Mouse (Mus musculus) hindbrain, postnatal 0 days (tissue): ENCODE measurements around the gene Irs2. TPM values are rescaled to one million over a fixed set of nuclear protein-coding genes. Genes with fewer than 3 reads are reported as not detected.

Experiments used
- ATAC-seq: fragments of 200-750 bp; cut with Nextera tagmentation; 2 replicates; pipeline ENCODE4 v1.8.0; 2017; ENCODE audit warnings: mild to moderate bottlenecking, moderate TSS enrichment, moderate library complexity
- DNase-seq: peaks from one replicate; pipeline ENCODE4 v3.0.0-alpha.2; 2015; ENCODE audit warnings: low spot score
- H3K27ac ChIP-seq: fragments of 300-500 bp; sonication (generic); 2 replicates; pipeline ENCODE4 v1.5.1; 2014; ENCODE audit warnings: mild to moderate bottlenecking
- H3K27me3 ChIP-seq: fragments of 300-500 bp; sonication (generic); 2 replicates; pipeline ENCODE4 v1.6.1; 2014; ENCODE audit warnings: low read length, mixed read lengths; ENCODE audit not compliant: insufficient read depth
- H3K36me3 ChIP-seq: fragments of 300-500 bp; sonication (generic); 2 replicates; pipeline ENCODE4 v1.6.1; 2014; ENCODE audit warnings: low read length, mixed read lengths; ENCODE audit not compliant: insufficient read depth
- H3K4me1 ChIP-seq: fragments of 300-500 bp; sonication (generic); 2 replicates; pipeline ENCODE4 v1.6.1; 2014; ENCODE audit warnings: antibody characterized with exemption, low read length, mixed read lengths; ENCODE audit not compliant: insufficient read depth
- H3K4me2 ChIP-seq: fragments of 300-500 bp; sonication (generic); 2 replicates; pipeline ENCODE4 v1.6.1; 2014; ENCODE audit warnings: low read depth, mild to moderate bottlenecking, low read length, moderate library complexity, mixed read lengths
- H3K4me3 ChIP-seq: fragments of 300-500 bp; sonication (generic); 2 replicates; pipeline ENCODE4 v1.5.1; 2014; ENCODE audit warnings: low read length
- H3K9ac ChIP-seq: fragments of 300-500 bp; sonication (generic); replicated peaks from 2 replicates; pipeline ENCODE4 v1.6.1; 2014; ENCODE audit warnings: mild to moderate bottlenecking, low read length, moderate library complexity, mixed read lengths
- H3K9me3 ChIP-seq: fragments of 300-500 bp; sonication (generic); 2 replicates; pipeline ENCODE4 v1.6.1; 2016; ENCODE audit warnings: low read length, mixed read lengths
- CTCF ChIP-seq: IDR thresholded peaks from 2 replicates; pipeline ENCODE4 v1.5.1; 2016; ENCODE audit warnings: antibody characterized with exemption, control low read depth, low read depth
- WGBS: fragments of 180-500 bp; shearing (Covaris S2); extraction: QIAGEN DNeasy Blood & Tissue Kit; methylation state at CpG from one replicate; pipeline ENCODE4 v1.1.7; 2014; 5-methylcytosine and 5-hydroxymethylcytosine counted together
- polyA plus RNA-seq: library from polyadenylated mRNA; unstranded; fragments of >200 nt; fragmentation: Nextera tagmentation; extraction: Ambion mirVana; gene quantifications from 2 replicates; pipeline ENCODE4 v1.2.1, GENCODE M21; 2015
- total RNA-seq: library from RNA; depleted of rRNA; stranded (reverse); fragments of >200 nt; gene quantifications from 2 replicates; pipeline ENCODE4 v1.2.3, GENCODE M21; 2014

The Irs2 gene
- total and polyA plus RNA-seq, 2 experiments from 2014 or later, result 7.3 to 42.4 TPM

DNA sequence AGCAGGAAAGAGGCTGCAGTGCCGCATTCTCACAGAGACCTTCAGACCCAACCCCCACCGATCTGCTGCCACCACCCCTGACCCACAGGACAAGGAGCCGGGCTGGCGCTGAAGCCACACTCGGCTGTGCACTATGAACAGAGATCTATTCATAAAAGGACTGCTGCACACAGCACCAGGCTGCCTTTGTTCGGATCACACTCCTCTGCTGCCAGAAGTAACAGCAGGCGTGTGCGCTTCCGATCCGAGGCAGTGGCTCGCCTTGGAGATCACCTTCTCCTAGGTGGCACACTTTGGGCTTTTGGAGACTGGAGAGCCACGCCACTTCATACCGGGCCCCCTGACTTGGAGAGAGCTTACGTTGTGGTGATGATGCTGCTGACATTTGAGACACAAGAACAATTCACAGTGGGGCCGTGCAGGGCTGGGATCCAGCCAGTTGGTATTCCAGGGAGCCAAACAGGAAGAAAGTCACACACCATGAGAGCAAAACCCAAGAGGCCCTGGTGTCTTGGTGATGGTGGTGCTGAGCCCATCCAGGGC lies 47.9 kb downstream of the Irs2 start:
- peak; percentile 89 for ATAC-seq
- DNase-seq, result peak; percentile 61
- TF ChIP-seq CTCF, result no peak
- 8% methylated on average over 15 of the region's 15 CpGs for WGBS
- Histone ChIP-seq H3K27ac (peak overlapping the region; percentile 52; the same call in 1 of the 2 replicates), H3K9ac (no peak overlapping the region), H3K27me3 (no peaks in the 10 kb centered on the region), H3K36me3 (no peaks in the 10 kb centered on the region), H3K9me3 (no peaks in the 10 kb centered on the region), H3K4me2 (peak overlapping the region; percentile 42), H3K4me1 (peaks cover 21% of the 10 kb centered on the region), H3K4me3 (no peak overlapping the region)

DNA sequence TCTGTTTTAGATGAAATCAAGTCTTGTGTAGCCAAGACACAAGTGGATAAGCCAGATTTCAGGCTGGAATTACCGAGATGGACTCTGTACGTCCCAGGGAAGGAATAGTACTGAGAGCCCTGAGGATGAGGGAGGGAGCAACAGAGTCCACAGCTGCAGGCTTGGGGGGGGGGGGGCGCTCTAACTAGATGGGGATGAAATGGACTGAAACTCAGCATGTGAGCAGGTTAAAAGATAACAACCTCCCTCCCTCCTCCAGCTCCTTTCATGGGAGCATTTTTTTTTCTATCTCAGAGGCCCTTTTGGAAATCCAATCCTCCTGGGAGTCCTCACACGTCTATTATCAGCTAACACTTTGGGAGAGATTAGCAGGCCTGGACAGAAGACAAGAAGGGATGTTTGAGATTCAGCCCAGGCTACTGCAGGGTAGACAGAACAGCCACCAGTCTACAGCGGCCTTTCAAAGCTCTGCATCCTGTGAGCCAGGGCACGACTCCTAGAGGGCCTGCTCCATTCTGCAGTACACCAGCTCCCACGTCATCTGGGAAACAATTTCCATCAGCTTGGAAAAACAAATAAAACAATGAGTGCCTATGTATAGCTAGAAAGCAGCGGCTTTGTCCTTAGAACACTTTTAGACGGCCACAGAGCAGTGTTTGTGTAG lies 50.8 kb downstream of the Irs2 start:
- Histone ChIP-seq H3K9me3 (no peaks in the 10 kb centered on the region), H3K27me3 (no peaks in the 10 kb centered on the region), H3K9ac (no peak overlapping the region), H3K4me3 (no peak overlapping the region), H3K27ac (no peak overlapping the region), H3K36me3 (no peaks in the 10 kb centered on the region), H3K4me2 (no peak overlapping the region), H3K4me1 (peaks cover 30% of the 10 kb centered on the region)
- TF ChIP-seq CTCF, result no peak
- ATAC-seq (no peak), DNase-seq (no peak)
- 33% methylated on average over 9 of the region's 9 CpGs for WGBS

DNA sequence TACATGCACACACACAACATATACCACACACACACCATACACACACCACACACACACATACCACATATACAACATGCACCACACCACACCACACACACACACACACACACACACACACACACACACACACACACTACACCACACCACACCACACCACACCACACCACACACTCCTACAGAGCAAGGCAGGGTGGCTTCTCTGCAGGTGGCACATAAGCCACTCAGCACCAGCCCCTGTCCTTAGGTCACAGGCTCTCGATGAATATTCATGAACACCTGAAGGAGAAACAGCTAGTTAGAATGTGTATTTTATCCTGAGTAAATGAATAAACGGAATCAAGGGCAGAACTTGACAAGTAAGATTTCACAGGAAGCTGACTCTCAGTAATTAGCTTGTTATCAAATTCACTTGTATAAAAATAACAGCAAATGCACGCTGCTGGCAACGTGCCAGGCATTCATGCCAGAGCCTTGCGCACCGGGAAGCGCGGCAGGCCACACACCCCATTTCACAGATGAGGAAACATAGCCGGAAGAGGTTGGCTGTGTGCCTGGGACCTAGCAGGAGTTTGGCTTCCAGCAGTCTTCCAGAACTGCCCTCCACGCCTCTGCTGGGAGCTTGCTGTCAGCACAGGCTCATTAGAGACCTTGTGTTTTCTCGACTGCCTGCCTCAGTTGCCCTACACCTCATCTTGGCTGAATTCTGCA lies 54.8 kb downstream of the Irs2 start:
- 0 out of 2 replicates have a peak, but pooled peaks have one; percentile 37 for ATAC-seq
- no peaks in the 10 kb centered on the region for H3K27me3 ChIP-seq
- no peak overlapping the region for H3K4me3 ChIP-seq
- H3K4me1 ChIP-seq, result peaks cover 15% of the 10 kb centered on the region; the same call in 1 of the 2 replicates
- no peak overlapping the region for H3K27ac ChIP-seq
- H3K9me3 ChIP-seq, result no peaks in the 10 kb centered on the region
- H3K36me3 ChIP-seq, result no peaks in the 10 kb centered on the region
- WGBS, result 10% methylated on average over 11 of the region's 11 CpGs
- no peak overlapping the region for H3K4me2 ChIP-seq
- no peak overlapping the region for H3K9ac ChIP-seq
- peak; percentile 48 for TF ChIP-seq CTCF
- DNase-seq, result peak; percentile 75

DNA sequence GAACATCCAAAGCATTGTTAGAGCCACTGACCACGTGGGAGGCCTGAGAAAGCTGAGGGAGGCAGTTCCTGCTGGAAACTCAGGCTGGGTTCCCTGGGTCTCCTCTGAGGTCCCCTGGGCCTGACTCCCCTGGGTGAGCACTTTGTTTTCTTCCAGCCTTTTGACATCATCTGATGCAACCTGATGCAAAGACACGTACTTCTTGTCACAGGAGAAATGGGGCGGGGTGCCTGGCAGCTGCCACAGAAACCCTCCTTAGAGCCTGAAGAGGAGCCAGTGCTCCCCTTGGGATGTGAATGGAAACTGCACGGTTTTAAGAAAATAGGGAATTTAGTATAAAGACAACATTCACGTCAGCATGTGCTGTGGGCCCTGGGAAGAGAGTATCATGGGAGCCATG lies 55.6 kb downstream of the Irs2 start:
- no peaks in the 10 kb centered on the region for H3K27me3 ChIP-seq
- no peak for TF ChIP-seq CTCF
- no peak for DNase-seq
- whole genome bisulfite sequencing, result 27% methylated on average over 5 of the region's 5 CpGs
- ATAC-seq, result no peak
- H3K9ac ChIP-seq, result no peak overlapping the region
- H3K4me3 ChIP-seq, result no peak overlapping the region
- H3K4me1 ChIP-seq, result peaks cover 15% of the 10 kb centered on the region; the same call in 1 of the 2 replicates
- no peak overlapping the region for H3K4me2 ChIP-seq
- no peaks in the 10 kb centered on the region for H3K36me3 ChIP-seq
- H3K27ac ChIP-seq, result no peak overlapping the region
- no peaks in the 10 kb centered on the region for H3K9me3 ChIP-seq

DNA sequence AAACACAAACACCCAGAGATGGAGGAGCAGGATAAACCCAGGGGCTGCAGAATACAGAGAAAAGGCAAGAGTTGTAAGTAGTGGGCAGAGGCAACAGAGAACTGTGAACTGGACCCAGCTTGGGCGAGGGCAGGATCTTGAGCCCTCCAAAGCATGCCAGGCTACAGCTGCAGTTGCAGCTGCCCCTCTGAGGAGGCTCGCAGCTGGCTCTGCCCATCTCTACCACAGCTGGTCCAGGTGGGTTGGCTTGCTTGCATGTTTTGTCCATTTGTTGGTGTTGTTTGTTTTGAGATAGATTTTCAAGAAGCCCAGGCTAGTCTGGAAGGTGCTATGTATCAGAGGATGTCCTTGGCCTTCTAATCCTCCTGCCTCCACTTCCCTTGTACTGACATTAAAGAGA lies 56.0 kb downstream of the Irs2 start:
- no peak for TF ChIP-seq CTCF
- Histone ChIP-seq H3K4me1 (peaks cover 13% of the 10 kb centered on the region; the same call in 1 of the 2 replicates), H3K9ac (no peak overlapping the region), H3K27ac (no peak overlapping the region), H3K27me3 (no peaks in the 10 kb centered on the region), H3K4me3 (no peak overlapping the region), H3K4me2 (no peak overlapping the region), H3K36me3 (no peaks in the 10 kb centered on the region), H3K9me3 (no peaks in the 10 kb centered on the region)
- WGBS, result 80% methylated on average over 2 of the region's 2 CpGs
- no peak for DNase-seq
- no peak for ATAC-seq

DNA sequence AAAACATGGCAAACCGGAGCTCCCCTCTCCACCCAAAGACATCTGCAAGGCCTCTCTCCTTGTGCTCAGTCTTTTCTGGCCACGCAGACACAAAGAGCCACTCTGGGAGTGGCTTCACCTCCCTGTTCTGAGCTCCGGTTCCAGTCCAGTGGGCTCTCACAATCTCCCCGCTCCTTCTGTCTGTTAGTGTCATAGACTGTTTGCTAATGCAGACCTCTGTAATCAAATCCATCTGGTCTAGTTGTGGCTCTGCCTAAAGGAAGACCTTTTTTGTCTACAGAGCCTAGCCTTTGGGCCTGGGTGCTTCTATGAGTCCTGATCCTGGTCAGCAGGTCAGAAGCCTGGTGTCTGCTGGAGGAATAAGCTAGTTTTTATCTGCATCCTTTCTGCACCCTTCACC lies 56.7 kb downstream of the Irs2 start:
- Histone ChIP-seq H3K9ac (no peak overlapping the region), H3K27ac (no peak overlapping the region), H3K9me3 (no peaks in the 10 kb centered on the region), H3K4me2 (no peak overlapping the region), H3K4me3 (no peak overlapping the region), H3K36me3 (no peaks in the 10 kb centered on the region), H3K27me3 (no peaks in the 10 kb centered on the region), H3K4me1 (peaks cover 12% of the 10 kb centered on the region)
- ATAC-seq, result no peak
- DNase-seq, result no peak
- WGBS, result 62% methylated on average over 4 of the region's 4 CpGs
- no peak for TF ChIP-seq CTCF
